Mouse (Mus musculus) erythroblast, embryonic 14.5 days (primary cell): Measurements from ENCODE around the gene D6Ertd527e. TPM values are rescaled to one million over a fixed set of nuclear protein-coding genes. Genes with fewer than 3 reads are reported as not detected.
"Not testable (repeated sequence)": the region's sequence is repeated elsewhere in the genome, so short reads cannot be mapped to it uniquely, and the experiment has no call there.

ENCODE experiments used
- H3K27me3 ChIP-seq: 2 replicates; pipeline ENCODE4 v1.6.1; 2012; ENCODE audit warnings: inconsistent platforms; ENCODE audit not compliant: control insufficient read depth
- H3K36me3 ChIP-seq: 2 replicates; pipeline ENCODE4 v1.6.1; 2012; ENCODE audit warnings: mild to moderate bottlenecking, inconsistent platforms; ENCODE audit not compliant: control insufficient read depth
- H3K4me1 ChIP-seq: 2 replicates; pipeline ENCODE4 v1.6.1; 2012; ENCODE audit warnings: inconsistent platforms; ENCODE audit not compliant: control insufficient read depth
- H3K4me3 ChIP-seq: replicated peaks from 2 replicates; pipeline ENCODE3; 2012; ENCODE audit warnings: moderate library complexity, mild to moderate bottlenecking, inconsistent platforms
- H3K9me3 ChIP-seq: 2 replicates; pipeline ENCODE4 v1.6.1; 2012; ENCODE audit warnings: low read length, inconsistent platforms, mixed read lengths; ENCODE audit not compliant: control insufficient read depth
- GATA1 ChIP-seq: IDR thresholded peaks from 2 replicates; pipeline ENCODE4 v1.6.1; 2012; ENCODE audit warnings: low read length, inconsistent platforms, mixed read lengths
- TAL1 ChIP-seq: IDR thresholded peaks from 3 replicates; pipeline ENCODE4 v1.6.1; 2012; ENCODE audit warnings: low read length, inconsistent platforms, mixed read lengths
- polyA plus RNA-seq: library from polyadenylated mRNA; stranded (reverse); fragments of >175 nt; gene quantifications from 2 replicates; pipeline ENCODE4 v1.2.3, GENCODE M21; 2012

Gene D6Ertd527e
- polyA plus RNA-seq, 1 experiment, result not detected

DNA sequence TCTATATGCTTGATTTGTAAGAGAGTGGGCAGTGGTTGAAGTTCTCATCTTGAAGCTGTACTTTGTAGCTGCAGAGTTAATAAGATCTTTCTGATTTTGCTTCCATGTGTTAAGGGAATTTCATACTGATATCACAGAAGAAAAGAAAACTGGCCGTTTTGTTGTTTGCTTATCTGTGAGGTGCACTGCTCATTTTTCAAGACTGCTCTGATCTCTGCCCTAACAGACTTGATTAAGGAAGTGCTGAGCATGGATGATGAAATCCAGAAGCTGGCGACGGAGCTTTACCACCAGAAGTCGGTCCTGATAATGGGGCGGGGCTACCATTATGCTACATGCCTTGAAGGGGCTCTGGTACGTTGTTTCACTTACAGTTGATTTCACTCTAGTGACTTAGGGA is 19.5 kb upstream of the D6Ertd527e start:
- no peak for TF ChIP-seq GATA1
- no peak for TF ChIP-seq TAL1
- no peaks in the 10 kb centered on the region for H3K9me3 ChIP-seq
- H3K36me3 ChIP-seq, result peaks cover 51% of the 10 kb centered on the region
- no peak overlapping the region for H3K4me3 ChIP-seq
- no peaks in the 10 kb centered on the region for H3K27me3 ChIP-seq
- H3K4me1 ChIP-seq, result peaks cover 10% of the 10 kb centered on the region

DNA sequence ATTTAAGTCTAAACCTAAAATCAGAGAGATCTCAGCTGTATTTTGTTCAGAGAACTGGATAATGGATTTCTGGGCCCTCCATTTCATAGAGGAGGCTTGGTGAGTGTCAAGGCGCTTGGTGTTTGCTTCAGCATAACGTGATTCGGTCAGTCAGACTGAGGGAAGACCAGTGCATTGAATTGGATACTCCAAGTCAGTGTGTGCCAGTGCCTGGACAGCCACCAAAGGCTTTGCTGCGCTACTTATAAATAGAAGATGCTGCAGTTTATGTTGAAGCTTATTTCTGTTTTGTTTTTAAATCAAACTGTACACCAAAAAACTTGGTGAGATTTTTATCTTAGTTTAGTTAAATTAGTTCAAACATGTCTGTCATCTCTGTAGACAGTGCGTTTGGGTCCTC is 16.2 kb upstream of the D6Ertd527e start:
- peaks cover 46% of the 10 kb centered on the region for H3K36me3 ChIP-seq
- no peaks in the 10 kb centered on the region for H3K27me3 ChIP-seq
- H3K9me3 ChIP-seq, result no peaks in the 10 kb centered on the region
- TF ChIP-seq GATA1 (no peak), TAL1 (no peak)
- H3K4me3 ChIP-seq, result no peak overlapping the region
- H3K4me1 ChIP-seq, result peaks cover 23% of the 10 kb centered on the region

GRCm38 (mm10) chr6:87090877-87091276 is 13.7 kb upstream of the D6Ertd527e start:
- Histone ChIP-seq H3K4me1 (peaks cover 15% of the 10 kb centered on the region), H3K9me3 (no peaks in the 10 kb centered on the region), H3K27me3 (no peaks in the 10 kb centered on the region), H3K4me3 (no peak overlapping the region), H3K36me3 (peaks cover 33% of the 10 kb centered on the region)
- TF ChIP-seq GATA1 (no peak), TAL1 (no peak)

- peaks cover 15% of the 10 kb centered on the region for H3K4me1 ChIP-seq
- no peaks in the 10 kb centered on the region for H3K27me3 ChIP-seq
Observed at GRCm38 (mm10) chr6:87092476-87092875, 12.1 kb upstream of the D6Ertd527e start.

DNA sequence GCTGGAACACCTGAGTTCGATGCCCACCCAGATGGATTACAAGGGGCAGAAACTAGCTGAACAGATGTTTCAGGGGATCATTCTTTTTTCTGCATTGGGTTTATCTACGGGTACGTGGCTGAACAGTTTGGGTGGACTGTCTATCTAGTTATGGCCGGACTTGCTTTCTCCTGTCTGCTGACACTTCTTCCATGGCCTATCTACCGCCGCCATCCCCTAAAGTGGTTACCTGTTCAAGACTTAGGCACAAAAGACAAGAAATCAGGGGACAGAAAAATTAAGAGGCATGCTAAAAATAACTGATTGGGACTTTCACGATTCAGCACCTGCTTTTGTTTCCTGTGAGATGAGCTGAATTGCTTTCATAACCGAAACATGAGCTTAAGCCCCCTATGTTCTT is 10.9 kb upstream of the D6Ertd527e start:
- H3K27me3 ChIP-seq, H3K4me3 ChIP-seq, H3K9me3 ChIP-seq: not testable (repeated sequence)
- Histone ChIP-seq H3K36me3 (peaks cover 17% of the 10 kb centered on the region), H3K4me1 (peaks cover 15% of the 10 kb centered on the region)

More at GRCm38 (mm10) chr6:87092476-87092875, 12.1 kb upstream of the D6Ertd527e start:
- H3K4me3 ChIP-seq, result no peak overlapping the region
- TF ChIP-seq TAL1 (no peak), GATA1 (no peak)
- no peaks in the 10 kb centered on the region for H3K9me3 ChIP-seq
- peaks cover 23% of the 10 kb centered on the region for H3K36me3 ChIP-seq

GRCm38 (mm10) chr6:87099261-87099660 is 5.3 kb upstream of the D6Ertd527e start:
- no peaks in the 10 kb centered on the region for H3K9me3 ChIP-seq
- H3K36me3 ChIP-seq, result no peaks in the 10 kb centered on the region
- H3K4me1 ChIP-seq, result peaks cover 10% of the 10 kb centered on the region
- H3K27me3 ChIP-seq, result no peaks in the 10 kb centered on the region; the same call in 1 of the 2 replicates
- no peak for TF ChIP-seq GATA1
- TF ChIP-seq TAL1, result no peak
- H3K4me3 ChIP-seq, result no peak overlapping the region

DNA sequence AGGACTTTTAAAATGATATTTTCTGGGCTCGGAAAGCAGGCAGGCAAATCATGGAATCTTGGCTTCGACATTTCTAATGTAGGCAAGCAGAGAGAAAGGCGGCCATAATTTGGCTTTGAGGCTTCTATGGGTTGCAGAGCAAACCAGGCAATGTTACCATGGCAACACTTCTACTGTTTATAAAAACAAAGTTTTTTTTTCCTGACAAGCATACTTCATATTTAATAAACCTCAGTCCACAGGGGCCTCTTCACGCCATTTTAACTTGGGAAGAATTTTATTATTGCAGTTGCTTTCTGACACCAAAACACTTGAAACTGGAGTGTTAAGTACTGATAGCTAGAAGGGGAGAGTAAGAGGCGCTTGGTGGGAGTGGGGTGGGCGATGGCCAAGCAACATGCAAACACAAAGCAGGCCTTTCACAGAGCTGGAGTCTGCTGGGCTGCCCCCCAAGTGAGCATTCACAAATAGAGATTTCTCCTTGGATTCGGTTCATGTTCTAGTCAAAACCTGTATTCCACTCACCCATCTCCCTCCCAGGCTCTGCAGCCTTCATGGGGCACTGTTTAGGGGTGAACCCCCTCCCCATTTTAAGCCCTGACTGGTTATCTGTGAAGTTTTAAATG is 4.8 kb upstream of the D6Ertd527e start:
- H3K4me3 ChIP-seq, result no peak overlapping the region
- TF ChIP-seq GATA1 (no peak), TAL1 (no peak)
- H3K36me3 ChIP-seq, result no peaks in the 10 kb centered on the region
- H3K27me3 ChIP-seq, result no peaks in the 10 kb centered on the region; the same call in 1 of the 2 replicates
- H3K9me3 ChIP-seq, result no peaks in the 10 kb centered on the region
- peaks cover 10% of the 10 kb centered on the region for H3K4me1 ChIP-seq

DNA sequence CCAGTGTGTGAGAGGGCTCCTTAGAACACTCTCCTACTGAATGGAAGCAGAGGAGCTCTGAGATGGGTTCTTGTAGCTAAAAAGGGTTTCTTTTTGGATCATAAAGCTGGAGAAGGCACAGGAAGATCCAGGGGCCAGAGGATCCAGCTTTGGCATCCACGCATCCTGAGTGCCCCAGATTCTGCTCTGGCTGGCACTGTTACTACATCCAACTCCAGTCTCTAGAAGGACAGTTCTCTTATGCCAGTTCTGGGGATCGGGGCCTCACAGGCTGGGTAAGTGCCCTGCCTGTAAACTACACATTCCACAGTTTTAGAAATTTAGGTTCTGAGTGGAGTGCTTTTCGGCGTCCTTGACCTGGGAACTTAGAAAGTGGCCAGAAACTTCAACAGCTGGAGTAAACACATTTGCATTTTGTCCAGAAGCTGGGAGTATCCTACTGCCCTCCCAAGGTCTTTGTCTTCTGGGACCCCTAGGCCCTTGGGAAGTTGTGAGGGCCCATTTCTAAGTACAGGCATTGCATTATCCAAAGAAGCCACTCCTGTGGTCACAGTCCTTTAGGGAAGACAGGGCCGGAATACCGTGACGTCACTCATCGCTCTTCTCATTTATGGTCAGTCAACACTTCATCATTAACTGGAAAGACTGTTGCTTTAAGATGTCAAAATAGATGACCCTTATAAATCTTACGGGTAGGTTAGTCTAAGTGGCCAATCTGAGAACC is 4.1 kb upstream of the D6Ertd527e start:
- Histone ChIP-seq H3K9me3 (no peaks in the 10 kb centered on the region), H3K27me3 (no peaks in the 10 kb centered on the region; the same call in 1 of the 2 replicates), H3K4me1 (peaks cover 10% of the 10 kb centered on the region), H3K4me3 (no peak overlapping the region), H3K36me3 (no peaks in the 10 kb centered on the region)
- TF ChIP-seq TAL1 (no peak), GATA1 (no peak)

- Histone ChIP-seq H3K27me3 (no peaks in the 10 kb centered on the region; the same call in 1 of the 2 replicates), H3K4me3 (no peak overlapping the region), H3K4me1 (peaks cover 10% of the 10 kb centered on the region), H3K9me3 (no peaks in the 10 kb centered on the region), H3K36me3 (no peaks in the 10 kb centered on the region)
- TF ChIP-seq TAL1 (no peak), GATA1 (no peak)
Observed at GRCm38 (mm10) chr6:87101281-87101954, 3.1 kb upstream of the D6Ertd527e start.
